Mouse (Mus musculus): ENCODE results near the gene Mroh3. TPM values are rescaled to one million over a fixed set of nuclear protein-coding genes. Genes with fewer than 3 reads are reported as not detected.
A peak's percentile ranks its signal among the peaks of the same experiment; 100 is the strongest.

Gene Mroh3
- total and polyA plus RNA-seq, 3 experiments: not detected

DNA sequence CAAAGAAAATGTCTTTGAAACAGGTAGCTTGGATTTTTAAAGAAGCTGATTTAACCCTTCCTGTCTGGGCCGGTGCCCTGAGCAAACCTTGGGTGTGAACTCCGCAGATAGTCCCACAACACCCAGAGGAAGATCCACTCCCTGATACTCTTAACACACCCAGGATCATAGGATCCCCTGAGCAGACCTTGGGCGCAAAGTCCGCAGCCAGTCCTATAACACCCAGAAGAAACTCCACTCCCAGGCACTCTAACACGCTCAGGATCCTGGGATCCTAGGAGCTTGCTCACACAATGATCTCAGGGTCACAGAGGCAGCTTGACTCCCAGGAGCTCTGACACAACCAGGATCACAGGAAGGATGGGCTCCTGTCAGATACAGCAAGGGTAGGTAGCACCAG is 22.6 kb downstream of the Mroh3 start:
- H3K9ac ChIP-seq (ENCODE audit: control insufficient read depth, low read depth, low read length, poor library complexity, severe bottlenecking): no peak overlapping the region
- DNase-seq (ENCODE audit: low read depth, low spot score): no peak
- no peak overlapping the region for H3K27ac ChIP-seq (ENCODE audit: control insufficient read depth, low read depth, low read length)
- no peak overlapping the region for H3K4me3 ChIP-seq (ENCODE audit: control insufficient read depth in 1 of 2, insufficient read depth in 1 of 2, low read depth in 2 of 2, low read length in 2 of 2)
- peaks cover 2 to 8% of the 10 kb centered on the region in 2 experiments; a peak in 3 of 4 replicates for H3K4me1 ChIP-seq (ENCODE audit: control insufficient read depth in 1 of 2, insufficient read depth in 2 of 2, low read length in 2 of 2)
- no peaks in the 10 kb centered on the region for H3K9me3 ChIP-seq (replicated peaks; ENCODE audit: insufficient read depth, low read length)
- no peaks in the 10 kb centered on the region for H3K79me2 ChIP-seq (ENCODE audit: control insufficient read depth, insufficient read depth, low read length, poor library complexity)
- peaks cover 0 to 3% of the 10 kb centered on the region in 2 experiments; a peak in 1 of 4 replicates for H3K36me3 ChIP-seq (ENCODE audit: control insufficient read depth in 1 of 2, insufficient read depth in 2 of 2, low read length in 2 of 2)
- TF ChIP-seq SMC3 (IDR thresholded peaks at IDR 0.05; ENCODE audit: low read depth, low read length) (no peak), ELF1 (IDR thresholded peaks at IDR 0.05; ENCODE audit: low read depth, low read length) (no peak)
- peaks cover 2% of the 10 kb centered on the region in 2 experiments; a peak in 1 of 4 replicates for H3K27me3 ChIP-seq (ENCODE audit: control insufficient read depth in 1 of 2, insufficient read depth in 2 of 2, low read length in 2 of 2)

GRCm38 (mm10) chr1:136179511-136180001 is 33.1 kb downstream of the Mroh3 start:
- Histone ChIP-seq H3K27me3 (ENCODE audit: control insufficient read depth in 1 of 2, insufficient read depth in 2 of 2, low read length in 2 of 2) (no peaks in the 10 kb centered on the region), H3K27ac (ENCODE audit: control insufficient read depth, low read depth, low read length) (peak overlapping the region; percentile 76), H3K9me3 (replicated peaks; ENCODE audit: insufficient read depth, low read length) (no peaks in the 10 kb centered on the region), H3K9ac (ENCODE audit: control insufficient read depth, low read depth, low read length, poor library complexity, severe bottlenecking) (no peak overlapping the region; the same call in 1 of the 2 replicates), H3K4me3 (ENCODE audit: control insufficient read depth in 1 of 2, insufficient read depth in 1 of 2, low read depth in 2 of 2, low read length in 2 of 2) (peak overlapping the region in 1 of 2 experiments; percentile 9; a peak in 1 of 4 replicates), H3K79me2 (ENCODE audit: control insufficient read depth, insufficient read depth, low read length, poor library complexity) (no peaks in the 10 kb centered on the region), H3K36me3 (ENCODE audit: control insufficient read depth in 1 of 2, insufficient read depth in 2 of 2, low read length in 2 of 2) (peaks cover 0 to 22% of the 10 kb centered on the region in 2 experiments; a peak in 2 of 4 replicates), H3K4me1 (ENCODE audit: control insufficient read depth in 1 of 2, insufficient read depth in 2 of 2, low read length in 2 of 2) (peaks cover 19 to 34% of the 10 kb centered on the region in 2 experiments)
- peak; percentile 84 for DNase-seq (ENCODE audit: low read depth, low spot score)
- TF ChIP-seq NRF1 (IDR thresholded peaks at IDR 0.05; ENCODE audit: insufficient read depth, low read depth, low read length, poor library complexity, severe bottlenecking) (no peak), MAZ (IDR thresholded peaks at IDR 0.05; ENCODE audit: low read depth, low read length) (peak; percentile 84), HCFC1 (IDR thresholded peaks at IDR 0.05; ENCODE audit: low read depth, low read length) (0 out of 2 replicates have a peak, but pooled peaks have one; percentile 23), ELF1 (IDR thresholded peaks at IDR 0.05; ENCODE audit: low read depth, low read length) (0 out of 2 replicates have a peak, but pooled peaks have one; percentile 28), POLR2AphosphoS5 (IDR thresholded peaks at IDR 0.05; ENCODE audit: borderline replicate concordance, low read depth, low read length) (no peak), MAX (IDR thresholded peaks at IDR 0.05; ENCODE audit: low read length) (peak; percentile 85), SIN3A (IDR thresholded peaks at IDR 0.05; ENCODE audit: low read length) (peak; percentile 85), SMC3 (IDR thresholded peaks at IDR 0.05; ENCODE audit: low read depth, low read length) (0 out of 2 replicates have a peak, but pooled peaks have one; percentile 10), NELFE (IDR thresholded peaks at IDR 0.05; ENCODE audit: low read depth, low read length) (peak; percentile 35; the same call in 1 of the 2 replicates), ETS1 (IDR thresholded peaks at IDR 0.05; ENCODE audit: low read depth, low read length) (peak; percentile 86), ZNF384 (IDR thresholded peaks at IDR 0.05; ENCODE audit: low read depth, low read length) (no peak), KAT2A (conservative IDR thresholded peaks at IDR 0.05; ENCODE audit: low read depth, low read length) (peak; percentile 32; the same call in 1 of the 2 replicates), MYB (IDR thresholded peaks at IDR 0.05; ENCODE audit: low read depth, low read length) (peak; percentile 55; the same call in 1 of the 2 replicates), POLR2A (IDR thresholded peaks at IDR 0.05; ENCODE audit: control insufficient read depth in 1 of 2, insufficient read depth in 1 of 2, low read depth in 1 of 2, low read length in 2 of 2, poor library complexity in 1 of 2) (no peak), UBTF (IDR thresholded peaks at IDR 0.05; ENCODE audit: borderline replicate concordance, insufficient read depth, low read depth, low read length) (no peak), TCF12 (IDR thresholded peaks at IDR 0.05; ENCODE audit: low read depth, low read length) (peak; percentile 90), CHD2 (IDR thresholded peaks at IDR 0.05; ENCODE audit: low read length) (no peak), JUND (IDR thresholded peaks at IDR 0.05; ENCODE audit: low read depth, low read length) (no peak), TBP (IDR thresholded peaks at IDR 0.05; ENCODE audit: low read depth, low read length) (0 out of 2 replicates have a peak, but pooled peaks have one; percentile 35), USF1 (IDR thresholded peaks at IDR 0.05; ENCODE audit: low read depth, low read length) (0 out of 2 replicates have a peak, but pooled peaks have one; percentile 22), CHD1 (IDR thresholded peaks at IDR 0.05; ENCODE audit: low read depth, low read length) (peak; percentile 70; the same call in 1 of the 2 replicates), GATA1 (IDR thresholded peaks at IDR 0.05; ENCODE audit: low read depth, low read length) (peak; percentile 89), POLR2AphosphoS2 (IDR thresholded peaks at IDR 0.05; ENCODE audit: low read length) (no peak), ZKSCAN1 (IDR thresholded peaks at IDR 0.05; ENCODE audit: low read depth, low read length) (no peak), RCOR1 (IDR thresholded peaks at IDR 0.05; ENCODE audit: low read depth, low read length) (peak; percentile 84), E2F4 (IDR thresholded peaks at IDR 0.05; ENCODE audit: borderline replicate concordance, low read depth, low read length) (no peak), ZC3H11A (IDR thresholded peaks at IDR 0.05; ENCODE audit: low read depth, low read length) (peak; percentile 1; the same call in 1 of the 2 replicates), MYC (IDR thresholded peaks at IDR 0.05; ENCODE audit: low read depth, low read length) (peak; percentile 85), EP300 (IDR thresholded peaks at IDR 0.05; ENCODE audit: low read depth in 1 of 2, low read length in 2 of 2) (peak; percentile 91 to 93), TAL1 (IDR thresholded peaks at IDR 0.05; ENCODE audit: low read length) (peak; percentile 73), RAD21 (IDR thresholded peaks at IDR 0.05; ENCODE audit: low read depth, low read length) (no peak)
